In the genomic region with DNA sequence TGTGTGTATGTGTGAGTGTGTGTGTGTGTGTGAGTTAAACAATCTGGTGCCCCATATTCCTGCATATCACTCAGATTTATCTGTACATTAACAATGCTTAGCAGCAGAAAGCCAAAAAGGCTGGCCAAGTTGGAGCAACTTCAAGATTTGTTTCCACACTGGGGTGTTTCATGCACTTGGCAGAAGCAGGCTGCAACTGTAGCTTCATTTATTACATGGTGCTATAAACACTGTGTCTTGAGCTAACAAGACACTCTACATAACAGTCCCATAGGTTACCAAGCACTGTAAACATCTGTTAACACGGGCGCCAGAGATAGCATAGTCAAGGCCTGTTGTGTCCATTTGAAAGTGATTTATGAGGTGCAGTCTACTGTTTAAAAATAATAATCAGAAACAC, we compare ENCODE assay signal across 11 mouse cellular contexts. TPM values are rescaled to one million over a fixed set of nuclear protein-coding genes. Genes with fewer than 3 reads are reported as not detected.
DNase-seq lines count a peak whose midpoint lies in the region; ATAC-seq and TF ChIP-seq lines count a peak whose summit lies in the region.
"Had no signal": no experiment of that assay in that cellular context is flagged by ENCODE, and none has a peak within 500 bp of the region (broad histone marks: within the 10 kb centered on the region; RNA-seq: fewer than 3 reads in every experiment).

No protein-coding gene starts in this region.

- no peak for TF ChIP-seq CTCF in embryonic fibroblast, embryonic 13.5 days (IDR thresholded peaks at IDR 0.05; ENCODE audit: borderline replicate concordance, insufficient read depth, low read length)

- H3K27ac ChIP-seq in kidney, embryonic 14.5 days (ENCODE audit: low read depth, low read length), result no peak overlapping the region
- H3K27ac ChIP-seq in embryonic fibroblast, embryonic 13.5 days (ENCODE audit: insufficient read depth, low read length), result no peak overlapping the region
- H3K27ac ChIP-seq in lung, embryonic 15.5 days, result peak overlapping the region; percentile 53

- WGBS in kidney, embryonic 14.5 days, result 35% methylated on average over 2 of the region's 2 CpGs
- 20% methylated on average over 2 of the region's 2 CpGs for WGBS in lung, embryonic 15.5 days

- peak overlapping the region; percentile 33; the same call in 1 of the 2 replicates for H3K4me2 ChIP-seq in kidney, embryonic 14.5 days (replicated peaks; ENCODE audit: low read depth, low read length)
- peak overlapping the region; percentile 51 for H3K4me2 ChIP-seq in lung, embryonic 15.5 days

- H3K4me3 ChIP-seq in kidney, embryonic 14.5 days (ENCODE audit: low read length), result peak overlapping the region; percentile 18; the same call in 1 of the 2 replicates
- peak overlapping the region; percentile 46 for H3K4me3 ChIP-seq in embryonic fibroblast, embryonic 13.5 days (ENCODE audit: insufficient read depth, low read length)
- H3K4me3 ChIP-seq in lung, embryonic 15.5 days, result peak overlapping the region; percentile 37

- H3K36me3 ChIP-seq in kidney, embryonic 14.5 days (ENCODE audit: control insufficient read depth, insufficient read depth, low read length), result no peaks in the 10 kb centered on the region
- H3K36me3 ChIP-seq in lung, embryonic 15.5 days, result no peaks in the 10 kb centered on the region

- peak; percentile 31 for DNase-seq in adrenal gland, adult 2 months
- DNase-seq in adrenal gland, adult 8-10 months, result no peak
- no peak for DNase-seq in kidney, adult 8-10 months
- no peak for DNase-seq in MN1 (ENCODE audit: low spot score)
- DNase-seq in c-Kit-positive CD71-positive TER-119-positive erythroid progenitor cells, embryonic 14.5 days (ENCODE audit: low spot score), result no peak
- DNase-seq: cerebellum, adult 18-20 months; gastrocnemius, postnatal 36 days had no signal

- no peak for TF ChIP-seq POLR2A in embryonic fibroblast, embryonic 13.5 days (IDR thresholded peaks at IDR 0.05; ENCODE audit: low read depth, low read length)

- no peak overlapping the region for H3K9ac ChIP-seq in kidney, embryonic 14.5 days (ENCODE audit: low read depth, low read length)
- no peak overlapping the region for H3K9ac ChIP-seq in lung, embryonic 15.5 days

- peaks cover 10% of the 10 kb centered on the region; the same call in 1 of the 2 replicates for H3K4me1 ChIP-seq in kidney, embryonic 14.5 days (ENCODE audit: control insufficient read depth, insufficient read depth, low read length)
- H3K4me1 ChIP-seq in embryonic fibroblast, embryonic 13.5 days (ENCODE audit: control insufficient read depth, insufficient read depth, low read length), result peaks cover 6% of the 10 kb centered on the region
- H3K4me1 ChIP-seq in lung, embryonic 15.5 days, result peaks cover 24% of the 10 kb centered on the region

- ATAC-seq in kidney, embryonic 14.5 days (ENCODE audit: low FRiP score, low TSS enrichment), result no peak
- peak; percentile 89 for ATAC-seq in lung, embryonic 15.5 days (ENCODE audit: borderline replicate concordance, extremely low read depth, low FRiP score, low TSS enrichment)

- no peaks in the 10 kb centered on the region for H3K27me3 ChIP-seq in kidney, embryonic 14.5 days (ENCODE audit: control insufficient read depth, insufficient read depth, low read length)
- no peaks in the 10 kb centered on the region for H3K27me3 ChIP-seq in lung, embryonic 15.5 days

- no peaks in the 10 kb centered on the region for H3K9me3 ChIP-seq in kidney, embryonic 14.5 days (ENCODE audit: control insufficient read depth, low read length)
- H3K9me3 ChIP-seq in lung, embryonic 15.5 days, result no peaks in the 10 kb centered on the region

RNA-seq across cellular contexts. Expression of a gene that starts 3.1 kb away (rescaled TPM):
- total RNA-seq in adrenal gland, adult 2 months (2021), result 100 to 1,000 TPM; 175 to 214 TPM
- polyA plus RNA-seq in adrenal gland, adult 2 months (2012; rRNA removed), result 17.5 and 32.5 TPM in 2 replicates
- 100 to 1,000 TPM in 1 of 4 experiments, 10 to 100 TPM in 3; 67.5 to 155 (median 78.8) TPM for total RNA-seq in adrenal gland, adult 8-10 months (2022)
- polyA plus RNA-seq in kidney, embryonic 14.5 days (2014; fragmentation: Nextera tagmentation; extraction: Ambion mirVana), result 49.0 and 81.9 TPM in 2 replicates
- polyA plus RNA-seq in embryonic fibroblast, embryonic 13.5 days (2011; ENCODE audit: insufficient read length, low read depth, missing spikeins), result 116 and 118 TPM in 2 replicates
- polyA plus RNA-seq in lung, embryonic 15.5 days (2015; fragmentation: Nextera tagmentation; extraction: Ambion mirVana), result 100 and 102 TPM in 2 replicates
- total RNA-seq: neutrophil, adult 5-6 weeks had no signal
